Mouse (Mus musculus) kidney, postnatal 36 days (tissue): Measurements from ENCODE around the gene Slc38a2.
A peak's percentile ranks its signal among the peaks of the same experiment; 100 is the strongest.

ENCODE experiments used
- DNase-seq, 2 experiments: peaks; one replicate each; pipeline ENCODE4 v3.0.0; 2021 to 2022; ENCODE audit warnings: mixed read lengths in 2 of 2

Slc38a2 gene

GRCm38 (mm10) chr15:96699521-96700511, at the start of gene Slc38a2:
Slc38a2 (minus strand) TSS chr15:96699730.
- DNase-seq = peak; percentile 94 to 96

GRCm38 (mm10) chr15:96749101-96749500, 49.6 kb upstream of the Slc38a2 start:
- DNase-seq = no peak

- DNase-seq = no peak
These were observed 48.0 kb upstream of the Slc38a2 start for GRCm38 (mm10) chr15:96747551-96747950.

GRCm38 (mm10) chr15:96746986-96747385, 47.5 kb upstream of the Slc38a2 start:
- no peak for DNase-seq

- DNase-seq = no peak
These were observed 45.8 kb upstream of the Slc38a2 start for GRCm38 (mm10) chr15:96745299-96745698.

- DNase-seq = no peak
These were observed 45.4 kb upstream of the Slc38a2 start for GRCm38 (mm10) chr15:96744882-96745296.

- no peak for DNase-seq
These were observed 44.8 kb upstream of the Slc38a2 start for GRCm38 (mm10) chr15:96744153-96744881.

- DNase-seq = no peak
These were observed 43.7 kb upstream of the Slc38a2 start for GRCm38 (mm10) chr15:96743257-96743656.

GRCm38 (mm10) chr15:96742591-96743241, 43.2 kb upstream of the Slc38a2 start:
- DNase-seq = no peak

- DNase-seq = no peak
These were observed 41.5 kb upstream of the Slc38a2 start for GRCm38 (mm10) chr15:96740865-96741561.

- no peak for DNase-seq
These were observed 40.6 kb upstream of the Slc38a2 start for GRCm38 (mm10) chr15:96740091-96740490.

- DNase-seq = no peak
These were observed 37.3 kb upstream of the Slc38a2 start for GRCm38 (mm10) chr15:96736663-96737385.

GRCm38 (mm10) chr15:96735562-96736160, 36.1 kb upstream of the Slc38a2 start:
- peak in 1 of 2 experiments; percentile 48 for DNase-seq

GRCm38 (mm10) chr15:96734423-96734822, 34.9 kb upstream of the Slc38a2 start:
- DNase-seq = no peak

GRCm38 (mm10) chr15:96730416-96730815, 30.9 kb upstream of the Slc38a2 start:
- no peak for DNase-seq

GRCm38 (mm10) chr15:96729785-96730184, 30.3 kb upstream of the Slc38a2 start:
- DNase-seq = no peak

- no peak for DNase-seq
These were observed 29.5 kb upstream of the Slc38a2 start for GRCm38 (mm10) chr15:96728993-96729392.

- DNase-seq = no peak
These were observed 28.8 kb upstream of the Slc38a2 start for GRCm38 (mm10) chr15:96728346-96728745.

- DNase-seq = no peak
These were observed 25.0 kb upstream of the Slc38a2 start for GRCm38 (mm10) chr15:96724506-96724905.

GRCm38 (mm10) chr15:96722228-96722627, 22.7 kb upstream of the Slc38a2 start:
- DNase-seq = no peak

GRCm38 (mm10) chr15:96720146-96720545, 20.6 kb upstream of the Slc38a2 start:
- no peak for DNase-seq
